Mouse (Mus musculus) splenic B cell, adult 2 months (primary cell): ENCODE measurements at regions not wholly inside any gene's neighbourhood (a gene's known extent, or its start where the extent isn't known, plus 50 kb on each side); places are given as distances from the start of the nearest gene placed in this dataset.

Experiments used
- DNase-seq: peaks from one replicate; pipeline ENCODE4 v3.0.0-alpha.2; 2011; ENCODE audit warnings: low read depth, low spot score
- H3K27me3 ChIP-seq: 2 replicates; pipeline ENCODE4 v1.6.1; 2012; ENCODE audit warnings: mild to moderate bottlenecking, low read length, moderate library complexity, mixed read lengths; ENCODE audit not compliant: control insufficient read depth, poor library complexity, insufficient read depth, severe bottlenecking
- H3K36me3 ChIP-seq: 2 replicates; pipeline ENCODE4 v1.6.1; 2012; ENCODE audit warnings: mild to moderate bottlenecking, low read length, moderate library complexity, mixed read lengths; ENCODE audit not compliant: control insufficient read depth, poor library complexity, insufficient read depth, severe bottlenecking

DNA sequence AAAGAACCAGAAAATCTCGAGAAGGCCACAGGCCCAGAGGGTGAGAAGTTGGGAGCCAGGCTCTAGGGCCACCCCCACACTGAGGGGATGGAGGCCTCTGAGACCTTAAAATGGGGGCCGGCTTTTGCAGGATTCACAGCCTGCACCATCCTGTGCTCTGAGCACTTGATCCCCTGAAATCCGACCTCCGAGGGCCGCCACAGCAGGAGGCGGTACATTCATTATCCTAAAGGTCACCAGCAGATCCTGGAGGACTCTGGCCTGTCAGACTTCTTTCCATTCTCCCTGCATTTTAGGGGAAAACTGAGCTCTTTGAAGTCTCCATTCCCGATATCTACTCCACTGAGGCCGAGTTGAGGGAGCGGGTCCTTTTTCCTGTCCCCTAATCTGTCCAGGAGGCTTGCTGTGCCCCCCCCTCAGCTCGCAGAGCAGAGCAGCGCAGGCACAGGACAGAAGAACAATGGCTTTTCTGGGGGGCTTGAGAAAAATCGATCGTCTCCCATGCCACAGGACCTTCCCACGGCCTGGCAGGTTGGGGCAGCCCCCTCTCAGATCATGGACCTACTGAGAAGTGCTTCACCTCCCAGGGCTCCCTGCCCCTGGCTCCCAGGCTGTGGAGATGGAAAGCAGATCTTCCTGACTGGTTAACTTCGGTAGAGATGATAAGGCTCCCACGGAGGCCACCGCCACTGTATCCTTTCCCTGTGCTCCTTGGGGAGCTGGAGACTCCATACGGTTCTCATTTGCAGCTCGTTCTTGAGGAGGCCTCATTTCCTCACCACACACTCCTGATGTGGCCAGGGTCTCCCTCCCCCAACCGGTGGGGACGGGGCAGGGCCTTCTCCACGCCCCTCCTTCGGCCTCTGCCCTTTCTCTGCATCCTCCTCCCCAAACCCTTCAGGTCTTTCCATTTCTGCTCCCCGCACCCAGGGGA lies 126.1 kb upstream of the Bcor start:
- no peak for DNase-seq
- Histone ChIP-seq H3K36me3 (no peaks in the 10 kb centered on the region), H3K27me3 (no peaks in the 10 kb centered on the region)

GRCm38 (mm10) chrX:12286910-12287522 lies 126.9 kb upstream of the Bcor start:
- no peaks in the 10 kb centered on the region for H3K36me3 ChIP-seq
- no peak for DNase-seq
- no peaks in the 10 kb centered on the region for H3K27me3 ChIP-seq

DNA sequence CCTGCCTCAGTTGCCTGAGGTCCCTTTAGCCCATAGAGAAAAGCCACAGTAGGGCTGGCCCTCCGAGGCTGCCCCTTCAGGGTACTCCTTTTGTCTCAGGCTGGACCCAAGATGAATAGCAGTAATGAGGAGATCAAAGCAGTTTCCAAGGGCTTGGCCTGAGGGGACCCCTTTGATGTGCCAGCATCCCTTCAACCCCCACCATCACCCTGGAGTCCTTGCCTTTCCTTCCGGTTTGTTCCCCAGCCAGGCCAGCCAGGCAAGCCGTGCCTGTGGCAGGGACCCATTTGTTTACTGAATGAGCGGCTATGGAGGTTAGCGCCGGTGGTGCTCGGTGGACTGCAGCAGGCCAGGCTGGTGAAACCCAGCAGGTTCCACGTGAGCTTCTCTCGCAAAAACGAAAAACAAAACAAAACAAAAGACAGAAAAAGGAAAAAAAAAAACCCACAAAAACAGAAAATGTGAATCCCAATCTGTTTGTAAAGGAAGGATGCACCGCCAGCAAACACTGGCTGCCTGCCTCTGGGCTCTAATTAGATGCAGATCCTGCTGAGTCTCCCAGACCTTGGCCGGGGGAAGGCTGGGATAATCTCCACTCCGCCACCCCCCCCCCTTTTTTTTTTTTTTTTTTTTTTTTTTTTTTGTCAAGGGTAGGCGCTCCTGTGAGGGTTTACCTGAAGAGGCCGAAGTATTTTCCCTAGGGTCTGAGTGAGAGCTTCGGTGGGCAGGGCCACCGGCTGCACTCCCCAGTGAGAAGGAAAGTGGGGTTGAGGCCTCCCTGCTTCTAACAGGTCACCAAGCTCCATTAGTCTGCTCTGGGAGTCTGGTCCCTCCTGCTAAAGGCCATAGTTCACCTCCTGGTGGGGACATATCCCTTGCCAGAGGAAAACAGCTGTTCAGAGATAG lies 127.8 kb upstream of the Bcor start:
- Histone ChIP-seq H3K27me3 (no peaks in the 10 kb centered on the region), H3K36me3 (no peaks in the 10 kb centered on the region)
- DNase-seq, result no peak

GRCm38 (mm10) chrX:12288562-12289117 lies 128.5 kb upstream of the Bcor start:
- Histone ChIP-seq H3K27me3 (no peaks in the 10 kb centered on the region), H3K36me3 (no peaks in the 10 kb centered on the region)
- no peak for DNase-seq

- Histone ChIP-seq H3K27me3 (no peaks in the 10 kb centered on the region), H3K36me3 (no peaks in the 10 kb centered on the region)
- no peak for DNase-seq
Measured at GRCm38 (mm10) chrX:12293146-12293545, 133.0 kb upstream of the Bcor start.

- no peaks in the 10 kb centered on the region for H3K27me3 ChIP-seq
- no peak for DNase-seq
Measured at GRCm38 (mm10) chrX:12294452-12294851, 134.3 kb upstream of the Bcor start.

DNA sequence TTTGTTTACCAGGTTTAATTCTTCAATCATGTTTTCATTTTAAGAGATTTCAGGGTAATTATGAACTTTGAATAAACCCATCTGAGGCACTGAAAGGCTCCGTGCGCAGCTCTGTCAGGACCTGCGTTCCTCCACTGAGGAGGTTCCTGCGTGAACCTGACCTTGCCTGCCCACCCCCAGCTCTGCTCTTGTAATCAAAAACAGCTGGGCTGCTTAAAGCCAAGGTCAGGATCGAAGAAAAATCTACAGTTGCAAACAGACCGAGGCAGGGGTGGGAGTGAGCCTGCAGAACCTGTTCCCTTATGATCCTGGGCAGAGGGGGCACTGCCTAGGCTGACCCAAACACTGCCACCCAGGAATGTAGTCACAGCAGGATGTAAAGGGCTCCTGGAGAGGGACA lies 134.8 kb upstream of the Bcor start:
- DNase-seq, result no peak
- Histone ChIP-seq H3K27me3 (no peaks in the 10 kb centered on the region), H3K36me3 (no peaks in the 10 kb centered on the region)

More at GRCm38 (mm10) chrX:12294452-12294851, 134.3 kb upstream of the Bcor start:
- H3K36me3 ChIP-seq, result no peaks in the 10 kb centered on the region

GRCm38 (mm10) chrX:12296264-12297053 lies 136.3 kb upstream of the Bcor start:
- no peaks in the 10 kb centered on the region for H3K27me3 ChIP-seq
- no peak for DNase-seq

DNA sequence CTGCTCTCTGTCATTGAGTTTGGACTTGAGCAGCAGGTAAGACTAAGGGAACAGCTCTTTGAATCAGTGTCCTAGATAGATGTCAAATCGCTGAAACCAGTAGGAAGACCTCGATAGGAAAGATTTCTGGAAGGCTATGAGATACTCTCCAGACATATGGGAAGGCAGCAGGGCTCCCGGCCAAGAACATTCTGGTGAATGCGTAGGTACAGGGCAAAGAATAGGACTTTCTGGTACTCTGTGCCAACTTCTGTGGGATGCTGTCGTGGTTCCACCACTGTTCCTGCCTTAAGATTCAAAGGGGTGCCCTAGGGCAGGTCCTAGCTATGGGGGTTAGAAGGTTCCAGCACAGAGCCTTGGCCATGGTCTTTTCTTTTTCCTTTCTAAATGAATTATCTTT lies 138.5 kb upstream of the Bcor start:
- Histone ChIP-seq H3K36me3 (no peaks in the 10 kb centered on the region), H3K27me3 (no peaks in the 10 kb centered on the region)
- no peak for DNase-seq

More at GRCm38 (mm10) chrX:12296264-12297053, 136.3 kb upstream of the Bcor start:
- no peaks in the 10 kb centered on the region for H3K36me3 ChIP-seq

DNA sequence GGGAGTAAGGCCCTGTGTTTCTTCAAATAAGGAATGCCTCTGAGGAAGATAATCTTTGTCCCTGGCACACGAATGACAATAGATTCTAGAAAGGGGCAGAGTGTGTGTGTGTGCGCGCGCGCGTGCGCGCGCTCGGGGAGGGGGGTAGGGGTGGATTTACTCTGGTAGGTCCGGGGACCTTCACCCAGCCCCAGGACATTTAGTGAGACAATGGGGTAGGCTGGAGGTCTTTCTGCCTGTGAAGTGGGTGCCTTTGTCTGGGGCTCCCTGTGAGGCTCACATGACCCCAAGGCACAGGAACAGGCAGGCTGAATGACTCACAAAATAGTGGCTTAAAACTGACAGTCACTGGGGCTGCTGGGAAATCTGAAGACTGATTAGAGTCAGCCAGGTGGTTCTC lies 139.1 kb upstream of the Bcor start:
- no peaks in the 10 kb centered on the region for H3K27me3 ChIP-seq
- H3K36me3 ChIP-seq, result no peaks in the 10 kb centered on the region
- no peak for DNase-seq

GRCm38 (mm10) chrX:12304678-12305077 lies 144.5 kb upstream of the Bcor start:
- Histone ChIP-seq H3K27me3 (no peaks in the 10 kb centered on the region), H3K36me3 (no peaks in the 10 kb centered on the region)
- DNase-seq, result no peak

DNA sequence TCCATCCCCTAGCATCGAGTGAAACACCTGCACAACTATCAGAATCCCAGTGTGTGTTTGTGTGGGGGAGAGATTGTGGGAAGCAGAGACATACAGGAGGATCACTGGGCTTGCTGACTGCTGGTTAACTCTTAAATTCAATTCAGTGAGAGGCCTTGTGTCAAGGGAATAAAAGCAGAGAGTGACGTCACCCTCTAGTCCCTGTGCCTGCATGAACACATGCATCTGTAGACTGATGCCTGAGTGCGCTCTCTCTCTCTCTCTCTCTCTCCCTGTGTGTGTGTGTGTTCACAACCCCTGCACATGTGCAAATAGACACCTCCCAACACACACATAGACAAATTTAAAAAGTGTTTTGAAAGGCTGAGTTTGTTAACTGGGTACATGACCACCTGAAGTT lies 146.8 kb upstream of the Bcor start:
- DNase-seq, result no peak
- Histone ChIP-seq H3K27me3 (no peaks in the 10 kb centered on the region), H3K36me3 (no peaks in the 10 kb centered on the region)

GRCm38 (mm10) chrX:12312534-12312933 lies 152.4 kb upstream of the Bcor start:
- DNase-seq, result no peak
- H3K27me3 ChIP-seq, result no peaks in the 10 kb centered on the region
- no peaks in the 10 kb centered on the region for H3K36me3 ChIP-seq

DNA sequence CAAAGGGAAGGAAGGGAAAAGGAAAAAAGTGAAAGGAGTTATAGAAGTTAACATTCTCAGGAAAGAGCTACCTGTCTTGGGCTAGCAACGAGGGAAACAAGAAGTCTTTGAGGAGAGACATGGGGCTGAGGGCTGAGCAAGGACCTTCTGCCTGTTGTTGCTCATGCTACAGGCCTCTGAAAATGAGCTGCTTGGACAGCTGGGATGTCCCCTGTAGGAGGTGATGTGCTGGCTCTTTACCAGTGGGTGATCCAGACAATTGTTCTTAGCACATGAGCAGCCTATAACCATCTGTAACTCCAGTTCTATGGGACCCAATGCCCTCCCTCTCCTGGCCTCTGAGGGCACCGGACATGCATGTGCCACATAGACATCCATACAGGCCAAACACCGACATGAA lies 155.5 kb upstream of the Bcor start:
- Histone ChIP-seq H3K36me3 (no peaks in the 10 kb centered on the region), H3K27me3 (no peaks in the 10 kb centered on the region)
- no peak for DNase-seq
